Mouse (Mus musculus): ENCODE measurements around the gene Ly9.

Ly9 gene

DNA sequence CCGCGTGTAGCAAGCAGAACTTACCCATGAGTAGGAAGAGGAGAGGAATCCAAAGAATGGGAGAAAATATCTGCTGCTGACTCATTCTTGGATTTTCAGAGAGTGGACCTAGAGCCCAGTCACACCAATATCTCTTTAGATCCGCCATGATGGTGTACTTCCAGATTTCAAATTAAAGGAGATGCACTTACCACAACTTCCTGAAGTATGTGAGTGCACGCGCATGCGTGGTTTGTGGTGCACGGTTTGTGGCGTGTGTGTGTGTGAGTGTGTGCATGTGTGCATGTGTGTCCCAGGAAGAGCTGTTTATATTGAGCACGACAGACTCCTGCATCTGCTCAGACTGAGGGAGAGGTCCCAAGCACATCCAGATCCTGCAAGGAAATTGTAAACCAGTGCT, at the start of gene Ly9:
TSS of gene Ly9 (minus strand) at position 235 of the 400 bp plus-strand sequence.
- no peak for DNase-seq (ENCODE audit: low spot score in 2 of 2)

DNA sequence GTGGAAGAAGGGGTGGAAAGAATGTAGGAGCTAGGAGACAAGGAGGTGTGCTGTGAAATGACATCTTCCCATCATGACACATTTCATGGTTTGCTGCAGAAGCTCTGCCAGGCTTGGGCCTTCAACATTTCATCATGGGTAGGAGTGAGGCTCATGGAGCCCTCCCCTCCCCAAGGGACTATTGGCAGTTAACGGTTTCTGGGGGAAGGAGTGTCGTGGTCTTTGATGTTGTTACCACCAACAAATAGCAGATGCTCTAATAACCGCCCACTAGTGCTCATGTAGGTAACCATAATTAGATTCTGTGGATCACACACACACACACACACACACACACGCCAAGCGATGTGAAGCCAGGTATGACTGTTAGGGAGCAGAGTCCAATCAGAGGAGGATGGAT, 45.5 kb upstream of the Ly9 start, which contains the start of gene Slamf7:
TSS of gene Slamf7 (minus strand) at position 302 of the 400 bp plus-strand sequence.
- no peak for DNase-seq (ENCODE audit: low spot score in 2 of 2)

DNA sequence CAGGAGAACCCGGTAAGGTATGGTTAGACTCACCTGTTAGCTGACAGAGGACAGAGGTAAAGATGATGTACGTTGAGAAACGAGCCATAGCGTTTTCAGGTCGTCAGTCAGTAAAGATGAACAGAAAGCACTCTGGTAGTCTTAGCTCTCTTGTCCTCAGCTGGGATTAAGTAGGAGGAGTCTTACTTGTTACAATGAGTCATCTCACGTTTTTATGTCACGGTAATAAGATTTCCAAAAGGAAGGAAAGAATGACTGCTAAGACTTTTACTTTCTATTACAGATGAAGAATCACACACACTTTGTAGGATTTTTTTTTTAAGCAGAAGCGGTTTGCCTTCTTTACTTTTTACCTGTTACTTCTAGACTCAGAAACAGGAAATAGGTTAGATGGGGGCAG, 41.6 kb upstream of the Ly9 start:
- DNase-seq (ENCODE audit: low spot score in 2 of 2): no peak

DNA sequence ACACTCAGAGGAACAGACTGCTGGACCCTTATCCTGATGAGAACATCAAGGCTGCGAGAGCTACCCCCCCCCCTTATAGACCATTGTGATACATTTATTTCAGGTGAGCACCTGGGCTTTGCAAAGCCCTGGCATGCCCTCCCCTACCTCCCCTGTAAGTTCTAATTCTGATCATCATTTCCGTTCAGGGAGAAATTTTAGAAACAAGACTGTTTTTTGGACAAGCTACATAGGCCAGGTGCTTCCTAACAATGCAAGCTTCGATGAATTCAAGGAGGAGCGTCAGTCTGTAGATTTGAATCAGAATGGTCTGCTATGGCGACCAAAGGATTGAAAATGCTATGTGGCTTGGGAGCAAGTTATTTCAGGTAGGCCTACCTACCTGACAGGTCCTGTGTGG, 40.5 kb upstream of the Ly9 start:
- no peak for DNase-seq (ENCODE audit: low spot score in 2 of 2)

DNA sequence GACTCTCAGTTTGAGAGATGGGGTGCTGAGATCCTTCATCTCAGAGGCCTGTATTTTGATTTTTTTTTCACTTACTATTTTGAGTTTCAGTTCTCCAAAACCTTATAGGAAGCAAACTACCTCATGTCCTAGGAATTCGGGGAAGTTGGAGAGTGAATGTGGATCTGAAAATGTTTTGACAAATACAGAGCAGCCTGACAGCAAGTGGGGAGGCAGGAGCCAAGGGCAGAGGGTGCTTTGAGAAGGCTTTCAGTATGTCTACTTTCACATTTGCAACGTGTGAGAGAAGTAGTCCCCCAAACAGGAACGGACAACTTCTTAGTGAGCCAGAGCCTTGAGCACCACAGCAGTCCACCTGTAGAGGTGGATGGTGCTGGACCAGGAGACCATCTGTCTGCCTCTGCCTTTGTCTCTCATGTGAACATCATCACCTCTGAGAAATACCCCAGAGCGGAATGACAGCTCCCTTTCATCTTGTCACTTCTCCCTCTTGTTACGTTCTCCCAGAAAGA, 39.3 kb upstream of the Ly9 start:
- no peak for DNase-seq (ENCODE audit: low spot score in 2 of 2)

DNA sequence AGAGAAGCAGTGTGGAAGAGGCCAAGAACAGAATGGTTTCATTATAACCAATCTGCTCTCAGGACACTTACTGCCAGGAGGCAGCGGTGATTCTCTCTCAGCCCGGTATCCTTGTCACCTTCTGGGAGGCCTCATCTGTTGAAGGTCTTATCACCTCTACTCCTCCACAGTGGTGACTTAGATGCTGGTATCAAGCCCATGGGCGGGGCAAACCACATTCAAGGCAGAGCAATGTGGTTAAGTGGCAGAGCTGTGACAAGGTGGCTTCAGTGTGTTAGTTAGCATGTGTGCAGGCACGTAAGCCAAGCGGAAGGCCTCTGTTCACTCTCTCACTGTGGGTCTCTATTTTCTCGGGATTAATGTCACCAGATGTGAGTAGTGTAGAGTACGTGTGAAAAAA, 36.4 kb upstream of the Ly9 start:
- no peak for DNase-seq (ENCODE audit: low spot score in 2 of 2)

DNA sequence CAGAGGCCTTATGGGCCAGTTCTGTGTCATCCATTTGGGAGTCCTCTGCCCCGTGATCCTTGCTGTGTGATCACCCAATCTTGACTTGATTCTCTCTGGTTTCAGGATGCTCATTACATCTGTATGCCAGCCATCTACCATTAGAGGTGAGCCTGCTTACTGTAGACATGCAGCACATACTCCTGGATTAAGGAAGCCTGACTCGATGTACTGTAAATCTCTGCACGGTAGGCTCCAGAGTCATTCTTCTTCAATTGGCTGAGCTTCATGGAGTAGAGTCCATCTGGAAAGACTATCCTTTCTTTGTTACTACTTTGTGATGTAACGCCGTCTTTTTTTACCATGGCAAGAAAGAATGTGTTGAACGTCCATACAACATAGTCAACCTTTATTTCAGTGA, 33.6 kb upstream of the Ly9 start:
- DNase-seq (ENCODE audit: low spot score in 2 of 2): no peak

DNA sequence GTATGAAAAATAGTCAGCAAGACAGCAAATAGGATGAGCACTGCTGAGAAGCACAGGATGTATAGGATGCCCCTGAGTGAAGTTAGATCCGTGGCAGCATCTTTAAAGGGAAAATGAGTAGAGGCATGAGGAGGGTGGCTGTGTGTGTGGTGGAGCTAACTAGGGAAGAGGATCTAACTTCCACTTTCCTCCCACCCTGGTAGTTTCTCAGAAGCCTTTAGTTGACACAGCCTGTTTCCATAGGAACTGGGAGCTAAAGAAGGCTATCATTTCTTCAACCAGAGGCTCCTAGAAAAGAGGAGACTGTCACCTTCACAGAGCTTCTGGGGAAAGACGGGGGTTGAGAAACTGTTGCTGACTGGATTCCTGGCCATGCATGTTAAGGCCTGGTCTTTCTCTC, 31.5 kb upstream of the Ly9 start:
- DNase-seq (ENCODE audit: low spot score in 2 of 2): no peak

DNA sequence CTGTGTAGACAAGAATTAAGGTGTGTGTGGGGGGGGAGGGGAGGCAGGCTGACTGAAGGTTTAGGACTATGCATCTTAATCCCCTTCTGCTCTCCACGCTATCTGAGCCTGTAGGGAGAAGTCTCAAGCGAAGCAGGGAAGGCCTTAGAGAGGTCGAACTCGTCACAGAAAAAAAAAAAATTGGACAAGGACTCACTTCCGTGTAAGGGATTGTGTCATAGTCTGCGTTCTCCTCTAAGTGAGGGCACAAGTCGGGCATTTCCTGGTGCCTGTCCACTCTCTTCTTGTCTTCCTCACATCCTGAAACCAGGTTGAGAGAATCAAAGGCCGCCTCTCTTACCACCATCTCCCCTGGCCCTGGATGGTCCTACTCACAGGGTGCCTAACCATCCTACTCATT, 29.9 kb upstream of the Ly9 start:
- no peak for DNase-seq (ENCODE audit: low spot score in 2 of 2)

DNA sequence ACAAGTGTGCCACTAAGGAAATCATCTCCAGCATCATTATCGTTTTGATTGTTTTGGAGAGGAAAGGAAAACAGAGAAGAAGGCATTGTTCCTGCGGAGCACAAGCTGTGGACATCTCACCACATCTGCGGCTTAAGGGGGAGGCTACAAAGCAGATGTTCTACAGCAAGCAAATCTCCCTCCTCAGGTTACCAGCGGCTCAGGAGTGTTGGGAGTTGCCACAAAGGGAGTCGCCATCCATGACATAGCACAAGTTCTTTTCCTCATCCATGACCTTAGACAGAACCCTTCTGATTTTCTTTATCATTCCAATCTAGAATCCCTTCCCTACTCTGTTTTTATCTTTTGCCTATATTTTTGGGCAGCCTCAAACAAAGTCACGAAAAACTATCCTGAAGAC, 28.5 kb upstream of the Ly9 start:
- no peak for DNase-seq (ENCODE audit: low spot score in 2 of 2)

DNA sequence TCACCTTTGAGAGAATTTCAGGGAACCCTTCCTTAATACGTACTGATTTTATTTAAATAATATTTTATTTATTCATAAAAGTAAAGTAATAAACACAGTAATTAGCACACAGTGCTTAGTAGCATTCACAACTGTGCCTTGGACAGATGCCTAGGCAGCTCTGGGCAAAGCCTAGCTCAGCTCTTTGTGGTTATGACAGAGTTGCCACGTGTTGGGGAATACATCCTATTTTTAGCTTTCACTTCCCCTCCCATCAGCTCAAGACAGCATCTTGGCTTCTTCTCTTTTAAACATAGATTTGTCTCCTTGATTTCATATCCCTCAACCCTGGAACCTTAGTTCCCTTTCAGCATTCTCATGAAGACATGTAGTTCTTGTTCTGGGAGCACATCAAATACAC, 24.2 kb upstream of the Ly9 start:
- DNase-seq (ENCODE audit: low spot score in 2 of 2): no peak

DNA sequence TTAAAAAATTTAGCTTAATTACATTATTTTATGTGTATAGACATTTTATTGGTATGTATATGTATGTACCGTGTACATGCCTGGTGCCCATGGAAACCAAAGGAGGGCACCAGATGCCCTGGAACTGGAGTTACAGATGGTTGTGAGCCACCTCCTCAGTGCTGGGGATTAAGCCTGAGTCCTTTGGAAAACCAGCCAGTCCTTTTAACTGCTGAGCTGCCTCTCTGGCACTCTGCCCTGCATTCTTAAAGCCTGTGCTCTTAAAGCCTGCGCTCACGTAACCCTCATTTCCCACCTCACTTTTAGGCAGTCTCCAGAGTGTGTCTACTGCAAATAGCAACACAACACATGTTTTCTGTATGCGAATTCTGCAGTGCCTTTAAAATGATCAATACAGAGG, 23.7 kb upstream of the Ly9 start:
- no peak for DNase-seq (ENCODE audit: low spot score in 2 of 2)

DNA sequence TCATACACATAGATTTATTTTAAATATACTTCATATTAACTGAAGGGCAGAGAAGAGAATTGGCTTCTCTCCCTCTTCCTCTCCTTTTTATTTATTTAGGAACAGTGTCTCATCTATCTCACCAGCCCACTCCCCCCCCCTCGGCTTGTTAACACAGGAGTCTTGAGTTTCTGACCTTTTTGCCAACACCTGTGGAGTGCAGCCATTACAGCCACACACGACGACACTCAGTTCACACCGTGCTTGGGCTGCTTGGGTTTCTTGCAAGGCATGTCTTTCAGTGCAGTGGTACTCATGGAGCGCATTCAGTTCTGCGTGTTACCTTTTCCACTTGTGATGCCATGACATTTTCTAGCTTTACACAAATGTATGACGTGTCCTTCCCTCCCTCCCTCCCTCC, 22.8 kb upstream of the Ly9 start:
- DNase-seq (ENCODE audit: low spot score in 2 of 2): no peak

DNA sequence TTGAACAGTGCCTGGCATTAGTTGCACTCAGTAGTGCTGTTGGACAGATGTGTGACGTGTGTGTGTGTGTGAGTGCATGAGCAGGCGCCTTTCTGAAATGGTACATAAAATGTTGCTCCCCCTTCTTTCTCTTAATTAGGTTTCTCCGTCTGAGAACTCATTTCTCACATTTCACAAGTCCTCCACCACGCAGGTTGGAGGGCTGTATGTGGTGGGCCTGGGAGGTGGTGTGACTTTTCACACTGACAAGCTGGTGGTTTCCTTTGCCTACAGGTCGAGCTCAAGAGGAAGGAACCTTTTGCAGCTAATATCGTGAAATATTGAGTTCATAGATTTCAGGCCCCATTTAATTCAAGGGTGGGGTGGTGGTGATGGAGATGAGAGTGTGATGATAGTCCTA, 22.0 kb upstream of the Ly9 start:
- no peak for DNase-seq (ENCODE audit: low spot score in 2 of 2)

DNA sequence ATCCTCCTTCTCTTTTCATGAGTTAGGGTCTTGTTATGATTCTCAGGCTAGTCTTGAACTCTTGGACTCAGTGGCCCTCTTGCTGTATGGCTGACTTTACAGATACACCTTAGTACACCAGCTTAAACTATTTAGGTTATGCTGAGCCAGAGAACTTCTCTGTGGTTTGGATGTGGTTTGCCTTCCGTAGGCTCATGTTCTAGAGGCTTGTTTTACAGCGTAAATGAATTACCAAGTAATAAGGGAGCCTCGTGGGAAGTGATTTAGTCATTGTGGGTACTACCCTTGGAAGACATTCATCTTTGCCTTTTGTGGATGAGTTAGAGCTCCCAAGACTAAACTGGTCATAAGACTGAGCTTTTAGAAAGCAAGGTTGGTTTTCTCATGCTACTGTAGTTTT, 20.6 kb upstream of the Ly9 start:
- DNase-seq (ENCODE audit: low spot score in 2 of 2): no peak

DNA sequence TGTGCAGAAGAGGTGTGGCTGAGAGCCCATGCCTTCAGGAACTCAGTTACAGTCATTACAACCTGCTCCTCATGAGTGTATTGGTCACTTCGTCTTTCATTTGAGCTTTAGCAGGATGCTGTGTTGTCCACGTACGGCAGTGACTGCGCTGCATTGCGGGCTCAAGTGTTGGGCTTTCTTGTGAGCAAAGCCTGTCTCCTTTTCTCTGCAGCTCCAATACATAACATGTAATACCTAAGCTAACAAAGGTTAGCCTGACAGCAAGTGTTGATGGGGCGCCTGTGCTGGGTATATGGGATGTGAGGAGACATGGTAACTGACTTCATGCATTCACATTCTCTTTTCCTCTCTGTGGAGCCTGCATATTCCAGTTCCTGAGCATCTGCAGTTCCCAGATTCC, 12.9 kb upstream of the Ly9 start:
- DNase-seq (ENCODE audit: low spot score in 2 of 2): no peak

DNA sequence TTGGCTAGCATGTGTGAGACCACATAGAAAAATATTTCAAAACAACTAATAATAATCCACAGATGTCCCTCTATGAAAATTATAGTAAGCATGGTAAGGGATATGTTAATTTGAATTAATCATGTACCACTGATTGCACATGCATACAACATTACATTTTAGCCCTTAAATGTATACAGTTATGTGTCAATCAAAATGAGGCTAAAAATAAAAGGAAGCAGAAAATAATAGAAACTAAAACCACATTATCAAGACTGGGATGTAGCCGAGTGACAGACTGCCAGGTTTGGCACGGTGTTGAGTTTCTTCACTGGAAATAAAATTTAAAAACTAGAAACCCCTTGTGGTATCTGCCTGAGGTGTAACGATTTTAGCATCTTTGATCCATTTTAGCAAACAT, 12.4 kb upstream of the Ly9 start:
- no peak for DNase-seq (ENCODE audit: low spot score in 2 of 2)

DNA sequence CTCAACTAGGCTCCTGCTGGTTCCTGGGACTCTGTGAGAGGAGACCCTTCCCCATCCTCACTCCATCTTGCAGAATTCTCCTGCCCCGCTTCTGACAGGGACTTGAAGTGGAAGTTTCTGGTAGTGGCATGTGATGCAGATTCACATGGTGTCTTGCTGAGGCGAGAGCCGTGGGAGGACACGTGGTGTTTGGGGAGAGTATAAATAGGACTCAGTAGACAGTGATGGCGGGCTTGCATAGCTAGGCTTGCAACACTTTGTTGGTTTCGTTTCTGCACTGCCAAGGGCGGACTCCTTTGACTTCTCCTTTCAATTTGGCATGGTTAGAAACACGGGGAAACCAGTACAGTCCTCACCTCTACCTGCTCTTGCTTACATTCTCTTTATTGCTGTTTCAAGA, 11.8 kb upstream of the Ly9 start:
- no peak for DNase-seq (ENCODE audit: low spot score in 2 of 2)

DNA sequence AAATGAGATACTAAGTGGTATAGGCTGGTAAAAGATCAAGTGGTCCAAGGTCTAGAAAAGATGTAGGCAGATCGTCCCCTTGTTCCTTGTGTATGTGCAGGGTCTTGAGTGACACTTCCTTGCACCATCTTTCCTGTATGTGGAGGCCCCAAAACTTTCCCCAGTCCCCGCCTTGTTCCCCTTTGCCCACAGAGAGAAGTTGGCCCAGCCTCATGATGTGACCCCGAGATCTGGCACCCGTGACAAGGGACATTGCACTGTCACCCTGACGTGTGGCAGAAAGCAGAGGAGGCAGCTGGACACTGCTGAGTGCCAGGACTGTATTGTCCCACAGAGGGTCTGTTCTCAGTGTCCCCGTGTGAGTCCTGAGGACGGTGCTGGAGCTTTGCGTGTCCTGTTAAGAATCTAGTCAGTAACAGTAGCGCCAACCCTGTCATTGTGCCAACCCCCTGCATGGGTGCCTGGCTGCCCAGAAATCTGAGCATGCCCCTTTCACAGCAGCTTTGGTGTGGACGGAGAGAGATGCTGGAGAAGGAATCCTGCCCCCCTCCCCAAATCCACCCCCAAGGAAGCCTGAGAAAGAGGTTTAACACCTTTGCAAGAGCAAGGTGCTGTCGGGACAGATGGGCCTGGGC, 9.8 kb upstream of the Ly9 start:
- DNase-seq (ENCODE audit: low spot score in 2 of 2): peak in 1 of 2 experiments; percentile 35

DNA sequence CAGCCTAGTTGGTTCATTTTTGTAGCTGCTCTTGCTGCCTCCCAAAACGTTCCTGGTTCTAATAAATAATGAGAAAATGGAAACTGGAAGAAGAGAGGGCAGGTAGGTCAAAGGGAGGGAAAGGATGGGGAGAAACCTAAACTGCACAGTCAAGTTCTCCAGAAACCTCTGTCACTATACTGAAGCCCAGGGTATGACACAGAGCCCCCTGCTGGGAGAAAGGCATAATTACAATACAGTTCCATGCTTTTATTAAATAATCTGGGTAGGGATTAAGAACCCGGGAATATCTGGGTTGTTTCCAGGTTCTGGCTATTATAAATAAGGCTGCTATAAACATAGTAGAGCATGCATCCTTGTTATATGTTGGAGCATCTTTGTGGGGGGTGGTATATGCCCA, 6.8 kb upstream of the Ly9 start:
- DNase-seq (ENCODE audit: low spot score in 2 of 2): no peak

DNA sequence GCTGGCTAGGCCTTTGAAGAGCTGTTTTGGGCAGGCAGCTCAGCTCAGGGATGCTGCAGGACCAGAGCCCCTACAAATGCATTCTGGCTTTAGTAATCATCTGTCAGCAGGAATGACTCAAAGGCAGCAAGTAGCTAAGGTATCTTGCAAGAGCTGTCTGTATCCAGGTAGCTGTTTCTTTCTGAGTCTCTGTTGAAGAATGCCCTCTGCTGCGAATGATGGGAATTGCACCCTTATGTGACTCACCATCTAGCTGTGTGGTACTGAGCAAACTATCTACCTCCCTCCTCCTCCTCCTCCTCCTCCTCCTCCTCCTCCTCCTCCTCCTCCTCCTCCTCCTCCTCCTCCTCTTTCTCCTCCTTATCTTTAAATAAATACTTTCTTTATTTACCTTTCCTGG, 3.6 kb upstream of the Ly9 start:
- DNase-seq (ENCODE audit: low spot score in 2 of 2): no peak

DNA sequence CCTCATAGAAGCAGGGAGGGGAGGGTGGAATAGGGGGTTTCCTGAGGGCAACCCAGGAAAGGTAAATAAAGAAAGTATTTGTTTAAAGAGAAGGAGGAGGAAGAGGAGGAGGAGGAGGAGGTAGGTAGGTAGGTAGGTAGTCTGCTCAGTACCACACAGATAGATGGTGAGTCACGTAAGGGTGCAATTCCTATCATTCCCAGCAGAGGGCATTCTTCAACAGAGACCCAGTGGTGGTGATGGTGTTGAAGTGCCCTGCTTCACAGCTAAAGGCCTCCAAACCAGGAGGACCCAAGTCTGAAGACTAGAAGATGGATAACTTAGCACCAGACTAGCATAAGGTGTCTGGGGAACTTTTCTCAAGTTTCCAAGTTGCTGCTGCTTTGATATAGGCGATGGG, 2.8 kb upstream of the Ly9 start:
- no peak for DNase-seq (ENCODE audit: low spot score in 2 of 2)

DNA sequence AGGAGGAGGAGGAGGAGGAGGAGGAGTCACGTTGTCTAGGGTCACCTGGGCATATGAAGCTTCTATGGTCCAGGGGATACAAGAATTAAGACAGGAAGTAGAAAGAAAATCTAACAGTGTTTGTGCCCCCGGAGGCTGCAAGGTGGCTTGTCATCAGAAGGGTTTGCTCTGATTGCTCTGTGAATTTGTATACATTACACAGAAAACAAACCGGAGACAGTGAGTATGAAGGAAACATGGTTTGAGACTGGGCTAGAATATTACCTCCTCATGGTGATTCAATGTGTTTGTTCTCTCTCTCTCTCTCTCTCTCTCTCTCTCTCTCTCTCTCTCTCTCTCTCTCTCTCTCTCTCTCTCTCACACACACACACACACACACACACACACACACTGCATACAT, 554 bp downstream of the Ly9 start:
- DNase-seq (ENCODE audit: low spot score in 2 of 2): no peak

DNA sequence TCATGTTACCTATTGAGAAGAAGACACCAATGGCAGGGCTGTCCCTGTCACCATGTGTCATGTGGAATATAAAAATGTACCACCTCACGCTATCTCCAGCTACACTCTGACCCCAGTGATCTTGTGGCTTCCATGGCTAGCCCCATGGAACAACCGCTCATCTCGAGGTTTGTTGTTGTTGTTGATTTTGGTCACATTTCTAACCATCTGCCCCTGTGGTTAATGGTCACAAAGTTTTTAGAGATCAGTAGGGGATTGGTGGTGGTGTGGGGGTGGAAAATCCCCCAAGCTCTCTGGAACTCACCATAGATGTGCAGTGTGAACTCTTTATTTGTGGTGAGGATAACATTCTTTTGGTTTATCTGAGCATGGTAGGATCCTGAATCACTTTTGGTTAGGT, 2.5 kb downstream of the Ly9 start:
- DNase-seq (ENCODE audit: low spot score in 2 of 2): no peak
